Mouse (Mus musculus) embryonic stem cell, embryonic (primary cell): ENCODE results near the gene Lsamp.
"Not testable (repeated sequence)": the region's sequence is repeated elsewhere in the genome, so short reads cannot be mapped to it uniquely, and the experiment has no call there.

ENCODE experiments used
- CTCF ChIA-PET, 4 experiments: fragments of 300-600 bp in 2 of 4; fragments of 350-600 bp in 2 of 4; sonication (Branson Sonifier 250); formaldehyde crosslinking; loops; one replicate each; lab custom pipeline; 2022; ENCODE audit warnings: inconsistent platforms in 2 of 4; lab: Charles Lee
- POLR2A ChIA-PET, 4 experiments: fragments of 300-600 bp in 2 of 4; fragments of 350-600 bp in 2 of 4; sonication (Branson Sonifier 250); formaldehyde crosslinking; loops; one replicate each; lab custom pipeline; 2022; ENCODE audit warnings: antibody characterized with exemption in 4 of 4, inconsistent platforms in 1 of 4; lab: Charles Lee

The Lsamp gene

GRCm38 (mm10) chr16:41903654-41904053 lies 1919.5 kb downstream of the Lsamp start:
- ChIA-PET POLR2A (no interaction called here), CTCF (no interaction called here)

GRCm38 (mm10) chr16:41912584-41913193 lies 1928.5 kb downstream of the Lsamp start:
- POLR2A ChIA-PET = no interaction called here
- CTCF ChIA-PET = no interaction called here

GRCm38 (mm10) chr16:41913346-41913745 lies 1929.2 kb downstream of the Lsamp start:
- CTCF ChIA-PET = no interaction called here
- POLR2A ChIA-PET = no interaction called here

GRCm38 (mm10) chr16:41916342-41916741 lies 1932.2 kb downstream of the Lsamp start:
- CTCF ChIA-PET = no interaction called here
- POLR2A ChIA-PET = no interaction called here

- ChIA-PET POLR2A (interaction anchor here in 1 of 4 experiments (0.5 kb wide), 1 partner anchor 1622 kb away, joined by 3 read pairs; no protein-coding TSS in a partner anchor), CTCF (interaction anchor here in 1 of 4 experiments (0.6 kb wide), 1 partner anchor 16 kb away, joined by 5 read pairs; no protein-coding TSS in a partner anchor)
Observed at GRCm38 (mm10) chr16:41917057-41917821, 1933.1 kb downstream of the Lsamp start.

GRCm38 (mm10) chr16:41929546-41929945 lies 1945.4 kb downstream of the Lsamp start:
- ChIA-PET CTCF (no interaction called here), POLR2A (no interaction called here)

GRCm38 (mm10) chr16:41935701-41936100 lies 1951.5 kb downstream of the Lsamp start:
- ChIA-PET CTCF (no interaction called here), POLR2A (no interaction called here)

- ChIA-PET CTCF (no interaction called here), POLR2A (no interaction called here)
Observed at GRCm38 (mm10) chr16:41936908-41937595, 1952.9 kb downstream of the Lsamp start.

- CTCF ChIA-PET = no interaction called here
- POLR2A ChIA-PET = no interaction called here
Observed at GRCm38 (mm10) chr16:41937596-41937990, 1953.4 kb downstream of the Lsamp start.

GRCm38 (mm10) chr16:41938258-41938657 lies 1954.1 kb downstream of the Lsamp start:
- POLR2A ChIA-PET = no interaction called here
- CTCF ChIA-PET = no interaction called here

GRCm38 (mm10) chr16:41941591-41942315 lies 1957.6 kb downstream of the Lsamp start:
- ChIA-PET POLR2A (interaction anchor here in 1 of 4 experiments (1.1 kb wide), 1 partner anchor 53 kb away, joined by 3 read pairs; no protein-coding TSS in a partner anchor), CTCF (no interaction called here)

- ChIA-PET POLR2A (no interaction called here), CTCF (no interaction called here)
Observed at GRCm38 (mm10) chr16:41957811-41958210, 1973.7 kb downstream of the Lsamp start.

GRCm38 (mm10) chr16:41965636-41966035 lies 1981.5 kb downstream of the Lsamp start:
- ChIA-PET CTCF (no interaction called here), POLR2A (no interaction called here)

- ChIA-PET POLR2A (no interaction called here), CTCF (no interaction called here)
Observed at GRCm38 (mm10) chr16:41969215-41969614, 1985.1 kb downstream of the Lsamp start.

GRCm38 (mm10) chr16:41974866-41975719 lies 1990.9 kb downstream of the Lsamp start:
- CTCF ChIA-PET = no interaction called here
- POLR2A ChIA-PET = no interaction called here

- CTCF ChIA-PET = no interaction called here
- POLR2A ChIA-PET = no interaction called here
Observed at GRCm38 (mm10) chr16:41976897-41977296, 1992.7 kb downstream of the Lsamp start.

- POLR2A ChIA-PET = no interaction called here
Observed at GRCm38 (mm10) chr16:41996956-41997355, 2012.8 kb downstream of the Lsamp start.

GRCm38 (mm10) chr16:42002925-42003324 lies 2018.8 kb downstream of the Lsamp start:
- CTCF ChIA-PET = no interaction called here
- POLR2A ChIA-PET = no interaction called here

More at GRCm38 (mm10) chr16:41996956-41997355, 2012.8 kb downstream of the Lsamp start:
- CTCF ChIA-PET = no interaction called here

- POLR2A ChIA-PET, CTCF ChIA-PET: not testable (repeated sequence)
Observed at GRCm38 (mm10) chr16:42003506-42003905, 2019.3 kb downstream of the Lsamp start.
